Mouse (Mus musculus) embryonic facial prominence, embryonic 11.5 days (tissue): ENCODE measurements around the gene Cmya5. TPM values are rescaled to one million over a fixed set of nuclear protein-coding genes. Genes with fewer than 3 reads are reported as not detected.
A peak's percentile ranks its signal among the peaks of the same experiment; 100 is the strongest.
"Not testable (repeated sequence)": the region's sequence is repeated elsewhere in the genome, so short reads cannot be mapped to it uniquely, and the experiment has no call there.

Experiments used
- ATAC-seq: fragments of 200-750 bp; cut with Nextera tagmentation; replicated peaks from 2 replicates; pipeline ENCODE4 v1.8.0; 2017; ENCODE audit warnings: low read depth; ENCODE audit not compliant: insufficient number of reproducible peaks, low FRiP score, low TSS enrichment
- DNase-seq: peaks from one replicate; pipeline ENCODE4 v3.0.0-alpha.2; 2015; ENCODE audit warnings: low spot score
- H3K27ac ChIP-seq: fragments of 300-500 bp; sonication (generic); replicated peaks from 2 replicates; pipeline ENCODE4 v1.5.1; 2014; ENCODE audit warnings: mild to moderate bottlenecking, low read depth, low read length, control low read depth
- H3K27me3 ChIP-seq: fragments of 300-500 bp; sonication (generic); 2 replicates; pipeline ENCODE4 v1.6.1; 2014; ENCODE audit warnings: mild to moderate bottlenecking, low read length, moderate library complexity, mixed read lengths; ENCODE audit not compliant: control insufficient read depth, insufficient read depth
- H3K36me3 ChIP-seq: fragments of 300-500 bp; sonication (generic); replicated peaks from 2 replicates; pipeline ENCODE4 v1.6.1; 2014; ENCODE audit warnings: low read depth, mild to moderate bottlenecking, low read length, moderate library complexity, mixed read lengths; ENCODE audit not compliant: control insufficient read depth, insufficient read depth
- H3K4me1 ChIP-seq: fragments of 300-500 bp; sonication (generic); 2 replicates; pipeline ENCODE4 v1.6.1; 2014; ENCODE audit warnings: low read length, mixed read lengths; ENCODE audit not compliant: control insufficient read depth, insufficient read depth
- H3K4me2 ChIP-seq: fragments of 300-500 bp; sonication (generic); 2 replicates; pipeline ENCODE4 v1.6.1; 2014; ENCODE audit warnings: low read depth, mild to moderate bottlenecking, control low read depth, low read length, moderate library complexity
- H3K4me3 ChIP-seq: fragments of 300-500 bp; sonication (generic); 2 replicates; pipeline ENCODE4 v1.5.1; 2014; ENCODE audit warnings: low read depth, low read length, control low read depth
- H3K9ac ChIP-seq: fragments of 300-500 bp; sonication (generic); replicated peaks from 2 replicates; pipeline ENCODE4 v1.6.1; 2014; ENCODE audit warnings: mild to moderate bottlenecking, control low read depth, low read length
- H3K9me3 ChIP-seq: fragments of 300-500 bp; sonication (generic); replicated peaks from 2 replicates; pipeline ENCODE4 v1.6.1; 2016; ENCODE audit warnings: mild to moderate bottlenecking, low read length, inconsistent platforms, mixed read lengths; ENCODE audit not compliant: control insufficient read depth
- WGBS: fragments of 180-500 bp; shearing (Covaris S2); extraction: QIAGEN DNeasy Blood & Tissue Kit; methylation state at CpG from one replicate; pipeline ENCODE4 v1.1.7; 2014; 5-methylcytosine and 5-hydroxymethylcytosine counted together
- polyA plus RNA-seq: library from polyadenylated mRNA; unstranded; fragments of >200 nt; fragmentation: Nextera tagmentation; extraction: Ambion mirVana; gene quantifications from 2 replicates; pipeline ENCODE4 v1.2.1, GENCODE M21; 2014

Cmya5 gene
- 0.07 and 0.13 TPM in 2 replicates for polyA plus RNA-seq

DNA sequence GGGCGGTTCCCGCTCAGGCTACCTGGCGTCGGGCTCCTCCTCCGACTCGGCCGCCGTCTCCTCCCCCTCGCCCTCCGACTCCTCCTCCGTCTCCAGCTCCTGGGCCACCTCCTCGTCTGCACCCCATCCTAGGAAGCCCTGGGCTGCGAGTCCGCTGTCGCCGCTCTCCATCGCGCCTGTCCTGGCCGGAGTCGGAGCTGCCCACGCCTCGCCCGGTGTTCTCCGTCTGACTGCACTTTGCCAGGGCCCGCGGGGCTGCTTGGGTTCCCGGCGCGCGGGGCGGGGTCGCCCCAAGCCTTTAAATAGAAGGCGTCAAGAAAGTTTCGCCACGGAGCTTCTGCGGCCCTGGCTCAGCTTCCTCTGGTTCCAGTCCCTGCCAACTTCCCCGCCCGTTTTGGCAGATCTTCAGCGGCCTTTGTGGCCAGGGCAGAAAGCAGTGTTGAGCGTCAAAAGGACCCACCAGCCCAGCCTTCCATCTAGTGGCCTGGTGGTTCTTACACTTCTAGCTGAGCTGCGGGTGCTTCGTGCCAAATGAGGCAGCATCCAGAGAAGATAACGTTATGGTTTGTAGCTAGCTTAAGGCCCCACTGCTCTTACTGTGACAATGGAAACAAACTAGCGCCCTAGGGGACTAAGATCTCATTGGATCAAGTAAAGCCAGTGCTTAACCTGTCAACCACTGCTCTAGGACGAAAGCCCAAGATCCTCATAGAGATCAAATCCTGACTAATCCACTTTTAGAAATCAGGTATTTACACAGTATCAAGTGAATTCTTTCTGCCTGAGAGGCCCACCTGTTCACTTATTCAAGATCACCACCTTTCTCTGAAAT, at the start of gene Cmya5:
Gene Cmya5, minus strand, starts transcription at position 389 of the 832 bp plus-strand sequence.
- H3K4me3 ChIP-seq: peak within 1 kb of the TSS; percentile 43
- H3K27ac ChIP-seq: no peak within 1 kb of the TSS
- under 1% methylated on average over 42 of the region's 45 CpGs for WGBS
- peak within 1 kb of the TSS; percentile 95 for H3K4me2 ChIP-seq
- H3K9ac ChIP-seq: peak within 1 kb of the TSS; percentile 68
- DNase-seq: peak; percentile 66
- H3K4me1 ChIP-seq: no peaks in the 10 kb centered on the region; the same call in 1 of the 2 replicates
- no peaks in the 10 kb centered on the region for H3K36me3 ChIP-seq
- peak; percentile 88 for ATAC-seq
- H3K27me3 ChIP-seq: no peaks in the 10 kb centered on the region
- H3K9me3 ChIP-seq: no peaks in the 10 kb centered on the region

DNA sequence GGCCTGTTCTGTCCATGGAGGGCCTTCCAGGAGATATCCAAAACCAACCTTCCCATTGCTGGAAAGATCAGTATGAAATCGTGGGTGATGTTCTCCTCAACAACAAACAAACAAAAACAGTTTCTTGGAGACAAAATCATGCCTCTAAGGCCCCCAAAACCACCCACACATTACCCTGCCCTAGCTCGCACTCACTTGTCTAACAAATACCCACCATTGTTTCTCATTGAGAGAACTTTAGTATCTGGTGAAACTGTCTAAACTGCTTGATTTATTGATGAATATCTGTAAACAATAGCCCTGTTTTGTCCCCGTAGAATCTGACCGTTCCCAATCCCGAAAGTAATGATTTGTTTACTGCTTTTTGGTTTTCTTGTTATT, 48.1 kb upstream of the Cmya5 start:
- no peaks in the 10 kb centered on the region for H3K4me1 ChIP-seq
- WGBS: 75% methylated on average over 5 of the region's 5 CpGs
- peak overlapping the region; percentile 97 for H3K9ac ChIP-seq
- H3K27me3 ChIP-seq: no peaks in the 10 kb centered on the region
- no peaks in the 10 kb centered on the region for H3K36me3 ChIP-seq
- ATAC-seq (0 out of 2 replicates have a peak, but pooled peaks have one; percentile 34), DNase-seq (no peak)
- peak overlapping the region; percentile 66 for H3K4me2 ChIP-seq
- H3K27ac ChIP-seq: peak overlapping the region; percentile 58
- H3K4me3 ChIP-seq: peak overlapping the region; percentile 95
- no peaks in the 10 kb centered on the region for H3K9me3 ChIP-seq

DNA sequence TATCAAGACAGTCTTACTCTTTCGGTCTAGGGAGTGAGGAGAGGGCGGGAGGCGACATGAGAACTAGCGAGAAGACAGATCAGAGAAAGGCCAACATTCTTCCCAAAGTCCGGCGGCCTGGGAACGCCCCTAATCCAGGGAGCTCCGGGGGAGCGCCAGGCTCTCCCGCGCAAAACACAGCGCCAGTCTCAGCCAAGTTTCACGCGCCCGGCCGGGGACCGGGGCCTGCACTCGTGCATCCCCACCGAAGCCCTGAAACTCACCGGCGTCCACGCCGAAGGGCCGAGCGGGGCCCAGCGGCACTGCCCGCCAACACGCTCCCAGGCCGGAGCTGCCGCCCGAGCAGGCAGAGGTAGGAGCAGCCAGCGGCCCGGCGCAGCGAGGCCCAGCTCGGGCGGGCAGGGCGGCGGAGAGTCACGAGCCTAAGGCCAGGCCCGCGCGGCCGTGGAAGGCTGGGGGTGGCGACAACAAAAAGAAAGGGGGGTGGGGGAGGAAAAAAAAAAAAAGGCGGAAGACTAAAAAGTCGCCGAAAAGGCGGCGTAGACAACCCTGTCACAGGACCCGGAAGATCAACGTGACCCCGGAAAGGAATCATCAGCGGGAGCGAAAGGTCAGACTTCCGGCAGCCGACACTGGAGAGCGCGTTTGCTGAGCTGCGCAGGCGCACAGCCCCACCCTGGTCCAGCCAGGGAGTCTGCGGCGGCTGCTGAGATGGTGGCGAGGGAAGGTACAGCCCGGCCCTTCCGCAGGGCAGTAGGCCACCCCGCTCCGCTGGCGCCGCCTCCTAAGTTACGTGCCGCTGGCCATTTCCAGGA, 47.5 kb upstream of the Cmya5 start, which contains the start of gene Tent2:
Gene Tent2, minus strand, starts transcription at position 555 of the 815 bp plus-strand sequence.
- H3K9ac ChIP-seq: peak within 1 kb of the TSS; percentile 97
- H3K4me1 ChIP-seq: no peaks in the 10 kb centered on the region
- peak within 1 kb of the TSS; percentile 95 for H3K4me3 ChIP-seq
- H3K9me3 ChIP-seq: no peaks in the 10 kb centered on the region
- H3K4me2 ChIP-seq: peak within 1 kb of the TSS; percentile 66
- DNase-seq (peak; percentile 98), ATAC-seq (peak; percentile 100)
- no peaks in the 10 kb centered on the region for H3K27me3 ChIP-seq
- WGBS: under 1% methylated on average over 71 of the region's 72 CpGs
- H3K36me3 ChIP-seq: no peaks in the 10 kb centered on the region
- H3K27ac ChIP-seq: peak within 1 kb of the TSS; percentile 96

DNA sequence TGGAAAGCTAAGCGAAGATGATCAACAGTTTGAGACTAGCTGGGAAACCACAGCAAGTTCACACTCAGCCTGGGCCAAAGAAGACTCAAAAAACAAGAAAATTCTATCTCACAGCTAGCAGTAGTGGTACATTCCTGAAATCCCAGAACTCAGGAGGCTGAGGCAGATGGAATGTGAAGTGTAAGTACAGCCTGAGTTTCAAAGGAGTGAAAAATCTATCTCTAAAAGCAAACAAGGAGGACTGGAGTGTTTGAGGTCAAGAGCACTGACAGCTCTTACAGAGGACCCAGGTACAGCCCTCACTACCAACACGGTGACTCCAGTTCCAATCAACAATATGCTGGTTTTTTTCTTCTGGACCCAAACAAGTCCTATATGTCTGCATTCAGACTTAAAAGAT, 44.9 kb upstream of the Cmya5 start:
- Histone ChIP-seq H3K4me3 (no peak overlapping the region), H3K4me2 (no peak overlapping the region), H3K9ac (no peak overlapping the region), H3K27ac (no peak overlapping the region), H3K9me3 (no peaks in the 10 kb centered on the region), H3K27me3 (no peaks in the 10 kb centered on the region), H3K36me3 (no peaks in the 10 kb centered on the region), H3K4me1 (no peaks in the 10 kb centered on the region)
- ATAC-seq (no peak), DNase-seq (no peak)
- 84% methylated on average over 2 of the region's 2 CpGs for WGBS

DNA sequence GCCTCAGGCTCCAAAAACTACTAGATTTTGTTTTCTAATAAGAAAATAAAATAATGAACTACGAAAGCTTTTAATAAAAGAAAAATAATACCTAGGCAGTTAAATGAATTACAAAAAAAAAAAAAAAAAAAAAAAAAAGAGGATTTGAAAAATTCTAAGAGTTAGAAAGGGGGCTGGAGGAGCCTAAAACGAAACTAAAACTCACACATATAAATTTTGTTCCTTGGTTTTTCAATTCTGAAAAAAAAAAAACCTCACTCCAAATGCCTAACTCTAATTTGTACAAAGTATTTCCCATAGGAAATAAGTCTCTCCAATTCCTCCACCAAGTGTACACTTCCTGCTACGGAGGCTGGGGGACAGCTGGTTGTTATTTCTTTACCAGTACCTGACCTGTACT, 44.2 kb upstream of the Cmya5 start:
- Histone ChIP-seq H3K4me2 (no peak overlapping the region), H3K9me3 (no peaks in the 10 kb centered on the region), H3K9ac (no peak overlapping the region), H3K4me3 (no peak overlapping the region), H3K36me3 (no peaks in the 10 kb centered on the region), H3K27ac (no peak overlapping the region), H3K4me1 (no peaks in the 10 kb centered on the region), H3K27me3 (no peaks in the 10 kb centered on the region)
- DNase-seq: peak; percentile 8
- WGBS: 70% methylated on average over 3 of the region's 3 CpGs
- ATAC-seq: no peak

DNA sequence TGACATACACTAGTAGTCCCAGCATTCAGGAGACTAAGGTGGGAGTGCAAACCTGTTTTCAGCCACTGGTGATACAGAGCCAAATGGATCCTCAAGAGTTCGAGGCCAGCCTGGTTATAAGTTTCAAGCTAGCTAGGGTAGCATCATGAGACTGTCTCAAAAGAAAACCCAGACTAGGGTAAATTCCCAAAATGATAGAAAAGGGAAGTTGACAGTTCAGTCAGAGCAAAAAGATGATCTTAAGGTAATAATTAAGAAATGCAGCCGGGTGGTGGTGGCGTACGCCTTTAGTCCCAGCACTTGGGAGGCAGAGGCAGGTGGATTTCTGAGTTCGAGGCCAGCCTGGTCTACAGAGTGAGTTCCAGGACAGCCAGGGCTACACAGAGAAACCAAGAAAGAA, 43.3 kb upstream of the Cmya5 start:
- ATAC-seq, H3K27me3 ChIP-seq, H3K36me3 ChIP-seq, H3K4me3 ChIP-seq, H3K9ac ChIP-seq, H3K27ac ChIP-seq, H3K9me3 ChIP-seq, DNase-seq, H3K4me2 ChIP-seq, H3K4me1 ChIP-seq: not testable (repeated sequence)
- WGBS: 97% methylated on average over 5 of the region's 5 CpGs

DNA sequence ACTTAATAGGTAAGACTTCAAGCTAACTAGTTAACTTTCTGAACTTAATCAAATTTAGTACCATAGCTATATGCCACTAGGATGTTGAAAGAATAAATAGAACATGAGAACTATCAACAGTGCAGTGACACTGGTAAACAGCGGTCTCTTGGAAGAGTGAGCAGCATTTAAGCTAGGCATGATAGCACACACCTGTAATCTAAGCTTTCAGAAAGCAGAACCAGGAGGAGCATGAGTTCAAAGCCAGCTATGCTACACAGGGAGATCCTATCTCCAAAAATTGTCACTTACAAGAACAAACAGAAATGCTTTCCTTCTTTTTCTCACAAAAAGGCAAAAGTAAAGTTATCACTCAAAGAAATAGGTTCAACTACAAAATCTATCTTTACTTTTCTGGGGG, 35.8 kb upstream of the Cmya5 start:
- Histone ChIP-seq H3K36me3 (no peaks in the 10 kb centered on the region; the same call in 1 of the 2 replicates), H3K27me3 (no peaks in the 10 kb centered on the region), H3K4me2 (no peak overlapping the region), H3K4me3 (no peak overlapping the region), H3K9ac (no peak overlapping the region), H3K4me1 (no peaks in the 10 kb centered on the region), H3K27ac (no peak overlapping the region), H3K9me3 (no peaks in the 10 kb centered on the region)
- DNase-seq (no peak), ATAC-seq (no peak)
- 97% methylated on average over 1 of the region's 1 CpGs for WGBS
